Mouse (Mus musculus) kidney, adult 2 months (tissue): ENCODE results near the gene Cyp3a41b. TPM values are rescaled to one million over a fixed set of nuclear protein-coding genes. Genes with fewer than 3 reads are reported as not detected.
"Not testable (repeated sequence)": the region's sequence is repeated elsewhere in the genome, so short reads cannot be mapped to it uniquely, and the experiment has no call there.

Source experiments
- DNase-seq: peaks from one replicate; pipeline ENCODE4 v3.0.0; 2021
- H3K27ac ChIP-seq: fragments of 200-500 bp; 2 replicates; pipeline ENCODE4 v1.5.1; 2012; ENCODE audit warnings: low read depth, low read length, control low read depth, inconsistent platforms; ENCODE audit not compliant: insufficient read depth
- H3K27me3 ChIP-seq: fragments of 200-500 bp; replicated peaks from 2 replicates; pipeline ENCODE4 v1.6.1; 2012; ENCODE audit warnings: mild to moderate bottlenecking, moderate library complexity, low read length, inconsistent platforms; ENCODE audit not compliant: control insufficient read depth, insufficient read depth
- H3K36me3 ChIP-seq: fragments of 200-500 bp; 2 replicates; pipeline ENCODE4 v1.6.1; 2012; ENCODE audit warnings: mild to moderate bottlenecking, moderate library complexity, low read length, inconsistent platforms; ENCODE audit not compliant: control insufficient read depth, insufficient read depth
- H3K4me1 ChIP-seq: fragments of 200-500 bp; 2 replicates; pipeline ENCODE4 v1.6.1; 2011; ENCODE audit warnings: low read length; ENCODE audit not compliant: control insufficient read depth, insufficient read depth
- H3K4me3 ChIP-seq: fragments of 200-500 bp; 2 replicates; pipeline ENCODE4 v1.5.1; 2011; ENCODE audit warnings: mild to moderate bottlenecking, low read depth, low read length, control low read depth; ENCODE audit not compliant: insufficient read depth
- WGBS: fragments of 180-500 bp; shearing (Covaris S2); methylation state at CpG from one replicate; pipeline ENCODE4 v1.1.7; 2018; 5-methylcytosine and 5-hydroxymethylcytosine counted together
- polyA plus RNA-seq: library from polyadenylated mRNA; depleted of rRNA; stranded (reverse); fragments of >200 nt; gene quantifications from 2 replicates; pipeline ENCODE4 v1.2.3, GENCODE M21; 2012; rRNA removed

Gene Cyp3a41b
- not detected in 2 replicates for polyA plus RNA-seq

- H3K27ac ChIP-seq, H3K4me1 ChIP-seq, H3K27me3 ChIP-seq, H3K36me3 ChIP-seq, H3K4me3 ChIP-seq, DNase-seq: not testable (repeated sequence)
- 69% methylated on average over 1 of the region's 2 CpGs for WGBS
Measured at GRCm38 (mm10) chr5:145584630-145585029, at the start of gene Cyp3a41b. Gene Cyp3a41b (minus strand): TSS chr5:145584730.

- not testable (repeated sequence) for H3K27ac ChIP-seq, H3K27me3 ChIP-seq, H3K36me3 ChIP-seq, DNase-seq, H3K4me1 ChIP-seq, H3K4me3 ChIP-seq
- 85% methylated on average over 1 of the region's 1 CpGs for WGBS
Measured at GRCm38 (mm10) chr5:145632286-145632685, 47.8 kb upstream of the Cyp3a41b start.

- H3K4me1 ChIP-seq, H3K27ac ChIP-seq, H3K36me3 ChIP-seq, H3K27me3 ChIP-seq, DNase-seq, H3K4me3 ChIP-seq: not testable (repeated sequence)
- 83% methylated on average over 1 of the region's 1 CpGs for WGBS
Measured at GRCm38 (mm10) chr5:145604891-145605290, 20.4 kb upstream of the Cyp3a41b start.

GRCm38 (mm10) chr5:145597851-145598250, 13.3 kb upstream of the Cyp3a41b start:
- DNase-seq, H3K27ac ChIP-seq, H3K4me1 ChIP-seq, H3K4me3 ChIP-seq, H3K36me3 ChIP-seq, H3K27me3 ChIP-seq: not testable (repeated sequence)
- 76% methylated on average over 5 of the region's 5 CpGs for WGBS

- 45% methylated on average over 1 of the region's 1 CpGs for WGBS
- not testable (repeated sequence) for H3K4me3 ChIP-seq, H3K27me3 ChIP-seq, H3K27ac ChIP-seq, H3K36me3 ChIP-seq, H3K4me1 ChIP-seq, DNase-seq
Measured at GRCm38 (mm10) chr5:145577321-145577720, 7.2 kb downstream of the Cyp3a41b start.

- H3K36me3 ChIP-seq, H3K4me3 ChIP-seq, H3K4me1 ChIP-seq, DNase-seq, H3K27ac ChIP-seq, H3K27me3 ChIP-seq: not testable (repeated sequence)
- WGBS, result 87% methylated on average over 4 of the region's 4 CpGs
Measured at GRCm38 (mm10) chr5:145575660-145576059, 8.9 kb downstream of the Cyp3a41b start.

- not testable (repeated sequence) for DNase-seq, H3K27ac ChIP-seq, H3K4me1 ChIP-seq, H3K4me3 ChIP-seq, H3K27me3 ChIP-seq, H3K36me3 ChIP-seq
- 80% methylated on average over 2 of the region's 2 CpGs for WGBS
Measured at GRCm38 (mm10) chr5:145571922-145572321, 12.6 kb downstream of the Cyp3a41b start.

Other genes with a start within 250 kb of the Cyp3a41b start
- gene Cyp3a57, start 239.5 kb downstream of the Cyp3a41b start, polyA plus RNA-seq, result not detected in 2 replicates
- not detected in 2 replicates for gene Cyp3a16, start 115.0 kb downstream of the Cyp3a41b start, polyA plus RNA-seq
- not detected in 2 replicates for gene Cyp3a41a, start 135.4 kb upstream of the Cyp3a41b start, polyA plus RNA-seq
- gene Cyp3a44, start 221.1 kb upstream of the Cyp3a41b start, polyA plus RNA-seq, result not detected in 2 replicates